Mouse (Mus musculus): Measurements from ENCODE around the gene Tfdp1. TPM values are rescaled to one million over a fixed set of nuclear protein-coding genes. Genes with fewer than 3 reads are reported as not detected.

Gene Tfdp1
- polyA plus RNA-seq (2015; fragmentation: Nextera tagmentation; extraction: Ambion mirVana) = 130 and 151 TPM in 2 replicates

DNA sequence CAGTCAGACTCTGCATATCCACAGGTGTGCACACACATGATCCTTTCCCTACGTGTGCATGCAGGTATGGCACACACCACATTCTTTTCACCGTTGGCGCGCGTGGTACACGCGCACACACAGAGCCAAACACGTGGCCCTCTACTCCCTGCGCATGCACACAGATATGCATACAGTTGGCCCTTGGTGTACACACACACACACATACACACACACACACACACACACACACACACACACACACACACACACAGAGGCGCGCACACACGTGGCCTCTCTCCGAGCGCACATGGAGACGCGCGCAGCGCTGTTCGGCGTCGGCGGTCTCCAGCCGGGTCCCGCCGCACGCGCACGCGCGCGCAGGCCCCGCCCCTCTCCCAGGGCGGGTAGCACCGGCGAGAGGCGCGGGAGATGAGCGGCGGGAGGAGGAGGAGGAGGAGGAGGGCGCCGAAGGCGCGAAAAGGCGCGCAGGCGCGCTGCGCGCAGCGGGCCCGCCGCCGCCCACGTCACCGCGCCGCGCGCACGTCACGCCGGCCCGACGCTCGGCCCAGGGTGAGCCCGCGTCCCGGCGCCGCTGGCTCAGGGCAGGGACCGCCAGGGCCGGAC is at the start of gene Tfdp1:
Tfdp1 (plus strand) TSS at position 497 of the 606 bp plus-strand sequence.
- Histone ChIP-seq H3K4me3 (replicated peaks; ENCODE audit: low read length) (peak within 1 kb of the TSS; percentile 62), H3K36me3 (ENCODE audit: control insufficient read depth, insufficient read depth) (peaks cover 2% of the 10 kb centered on the region; the same call in 1 of the 2 replicates), H3K27ac (ENCODE audit: low read length) (peak within 1 kb of the TSS; percentile 54), H3K27me3 (replicated peaks; ENCODE audit: control insufficient read depth, insufficient read depth, low read length) (no peaks in the 10 kb centered on the region), H3K9me3 (ENCODE audit: control insufficient read depth, low read length) (no peaks in the 10 kb centered on the region), H3K4me1 (replicated peaks; ENCODE audit: control insufficient read depth, insufficient read depth, low read length) (peaks cover 21% of the 10 kb centered on the region), H3K9ac (replicated peaks; ENCODE audit: low read depth, low read length) (peak within 1 kb of the TSS; percentile 89), H3K4me2 (ENCODE audit: low read length) (peak within 1 kb of the TSS; percentile 81)
- 1% methylated on average over 31 of the region's 72 CpGs for WGBS
- ATAC-seq = peak; percentile 94

DNA sequence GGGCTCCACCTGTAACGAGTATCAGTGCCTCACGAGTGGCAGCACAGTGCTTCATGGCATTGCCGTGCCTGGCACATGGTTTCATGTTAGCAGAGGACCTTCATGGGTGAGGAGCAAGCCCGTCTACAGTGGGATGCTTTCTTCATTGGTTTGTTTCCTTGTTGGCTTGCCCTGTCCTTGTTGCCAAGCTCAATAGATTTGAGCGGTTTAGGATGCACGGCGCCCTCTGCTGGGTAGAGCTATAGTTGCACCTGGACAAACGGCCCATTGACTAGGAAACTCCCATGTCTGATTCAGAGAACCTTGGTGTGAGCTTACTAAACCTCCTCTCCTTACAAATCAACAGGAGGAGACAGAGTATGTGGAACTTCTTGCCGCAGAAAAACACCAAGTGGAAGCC is 46.2 kb upstream of the Tfdp1 start:
- H3K4me2 ChIP-seq (ENCODE audit: low read length) = no peak overlapping the region
- no peak overlapping the region for H3K4me3 ChIP-seq (replicated peaks; ENCODE audit: low read length)
- no peaks in the 10 kb centered on the region for H3K27me3 ChIP-seq (replicated peaks; ENCODE audit: control insufficient read depth, insufficient read depth, low read length)
- H3K36me3 ChIP-seq (ENCODE audit: control insufficient read depth, insufficient read depth) = peaks cover 21% of the 10 kb centered on the region
- H3K27ac ChIP-seq (ENCODE audit: low read length) = no peak overlapping the region
- ATAC-seq = no peak
- H3K9me3 ChIP-seq (ENCODE audit: control insufficient read depth, low read length) = no peaks in the 10 kb centered on the region
- peaks cover 10% of the 10 kb centered on the region for H3K4me1 ChIP-seq (replicated peaks; ENCODE audit: control insufficient read depth, insufficient read depth, low read length)
- 26% methylated on average over 9 of the region's 9 CpGs for WGBS
- H3K9ac ChIP-seq (replicated peaks; ENCODE audit: low read depth, low read length) = no peak overlapping the region

DNA sequence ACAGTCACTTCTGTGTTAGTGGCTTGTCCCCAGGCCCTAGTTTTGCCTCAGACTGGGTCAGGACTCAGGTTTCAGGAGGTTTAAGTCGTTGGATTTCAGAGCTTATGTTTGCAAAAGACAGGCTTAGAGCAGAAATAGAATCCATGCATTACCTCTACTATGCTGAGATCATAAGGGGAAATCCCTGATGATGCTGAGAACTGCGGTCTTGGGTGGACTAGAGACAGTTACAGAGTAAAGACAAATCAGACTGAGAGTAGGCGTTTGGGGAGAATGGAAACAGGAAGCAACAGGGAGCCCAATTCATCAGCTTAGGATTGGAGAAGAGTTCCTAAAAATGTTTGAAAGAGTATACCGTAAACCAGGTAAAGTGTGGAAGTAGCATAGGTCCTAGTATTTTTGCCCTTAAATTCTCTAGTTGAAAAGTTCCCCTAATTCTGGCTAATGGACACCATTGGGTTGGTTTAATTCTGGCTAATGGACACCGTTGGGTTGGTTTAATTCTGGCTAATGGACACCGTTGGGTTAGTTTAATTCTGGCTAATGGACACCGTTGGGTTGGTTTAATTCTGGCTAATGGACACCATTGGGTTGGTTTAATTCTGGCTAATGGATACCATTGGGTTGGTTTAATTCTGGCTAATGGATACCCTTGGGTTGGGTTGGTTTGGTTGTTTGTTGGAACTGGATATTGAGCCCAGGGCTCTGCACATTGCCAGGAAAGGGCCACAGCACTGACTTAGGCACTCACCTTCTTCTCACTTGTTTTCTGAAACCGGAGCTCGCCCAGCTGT is 44.7 kb upstream of the Tfdp1 start:
- no peak overlapping the region for H3K4me3 ChIP-seq (replicated peaks; ENCODE audit: low read length)
- peaks cover 5% of the 10 kb centered on the region for H3K4me1 ChIP-seq (replicated peaks; ENCODE audit: control insufficient read depth, insufficient read depth, low read length)
- no peak for ATAC-seq
- WGBS = 96% methylated on average over 9 of the region's 9 CpGs
- H3K36me3 ChIP-seq (ENCODE audit: control insufficient read depth, insufficient read depth) = peaks cover 27% of the 10 kb centered on the region
- no peak overlapping the region for H3K9ac ChIP-seq (replicated peaks; ENCODE audit: low read depth, low read length)
- H3K4me2 ChIP-seq (ENCODE audit: low read length) = no peak overlapping the region
- no peaks in the 10 kb centered on the region for H3K9me3 ChIP-seq (ENCODE audit: control insufficient read depth, low read length)
- no peak overlapping the region for H3K27ac ChIP-seq (ENCODE audit: low read length)
- no peaks in the 10 kb centered on the region for H3K27me3 ChIP-seq (replicated peaks; ENCODE audit: control insufficient read depth, insufficient read depth, low read length)

DNA sequence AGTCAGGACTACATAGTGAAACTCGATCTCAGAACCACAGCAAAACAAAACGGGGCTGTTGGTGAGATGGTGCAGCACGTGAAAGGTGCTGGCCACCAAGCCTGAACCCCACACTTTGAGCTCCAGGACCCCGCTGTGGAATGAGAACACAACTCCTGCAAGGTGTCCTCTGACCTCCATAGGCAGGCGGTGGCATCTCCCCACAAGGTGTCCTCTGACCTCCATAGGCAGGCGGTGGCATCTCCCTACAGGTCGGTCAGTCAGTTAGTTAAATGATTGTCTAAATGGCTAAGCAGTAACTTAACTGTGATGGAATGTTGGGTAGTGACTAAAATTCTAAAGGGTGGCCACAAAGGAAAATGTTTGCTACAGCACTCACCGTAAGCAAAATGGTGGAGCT is 39.0 kb upstream of the Tfdp1 start:
- H3K36me3 ChIP-seq (ENCODE audit: control insufficient read depth, insufficient read depth) = peaks cover 41% of the 10 kb centered on the region
- H3K4me1 ChIP-seq (replicated peaks; ENCODE audit: control insufficient read depth, insufficient read depth, low read length) = no peaks in the 10 kb centered on the region
- H3K9me3 ChIP-seq (ENCODE audit: control insufficient read depth, low read length) = no peaks in the 10 kb centered on the region
- over 99% methylated on average over 8 of the region's 8 CpGs for WGBS
- no peak overlapping the region for H3K4me2 ChIP-seq (ENCODE audit: low read length)
- ATAC-seq = no peak
- no peak overlapping the region for H3K27ac ChIP-seq (ENCODE audit: low read length)
- no peaks in the 10 kb centered on the region for H3K27me3 ChIP-seq (replicated peaks; ENCODE audit: control insufficient read depth, insufficient read depth, low read length)
- H3K4me3 ChIP-seq (replicated peaks; ENCODE audit: low read length) = no peak overlapping the region
- H3K9ac ChIP-seq (replicated peaks; ENCODE audit: low read depth, low read length) = no peak overlapping the region

DNA sequence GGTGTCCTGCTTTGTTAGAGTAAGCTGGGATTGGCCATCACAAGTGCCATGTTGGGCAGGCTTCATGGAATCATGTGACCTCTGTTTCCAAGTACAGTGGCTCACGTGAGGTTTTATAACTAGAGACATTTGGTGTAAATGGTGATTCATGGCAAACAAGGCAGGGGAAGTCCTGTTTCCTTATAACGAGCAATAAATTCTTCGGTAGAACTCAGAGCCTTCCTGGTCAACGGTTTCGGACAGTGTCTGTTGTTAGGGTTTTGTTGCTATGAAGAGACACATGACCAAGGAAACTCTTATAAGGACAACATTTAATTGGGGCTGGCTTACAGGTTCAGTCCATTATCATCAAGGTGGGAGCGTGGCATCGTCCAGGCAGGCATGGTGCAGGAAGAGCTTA is 37.5 kb upstream of the Tfdp1 start:
- Histone ChIP-seq H3K9ac (replicated peaks; ENCODE audit: low read depth, low read length) (no peak overlapping the region), H3K27me3 (replicated peaks; ENCODE audit: control insufficient read depth, insufficient read depth, low read length) (no peaks in the 10 kb centered on the region), H3K9me3 (ENCODE audit: control insufficient read depth, low read length) (no peaks in the 10 kb centered on the region), H3K27ac (ENCODE audit: low read length) (no peak overlapping the region), H3K4me2 (ENCODE audit: low read length) (no peak overlapping the region), H3K4me1 (replicated peaks; ENCODE audit: control insufficient read depth, insufficient read depth, low read length) (no peaks in the 10 kb centered on the region), H3K36me3 (ENCODE audit: control insufficient read depth, insufficient read depth) (peaks cover 41% of the 10 kb centered on the region), H3K4me3 (replicated peaks; ENCODE audit: low read length) (no peak overlapping the region)
- ATAC-seq = no peak
- 93% methylated on average over 7 of the region's 7 CpGs for WGBS

DNA sequence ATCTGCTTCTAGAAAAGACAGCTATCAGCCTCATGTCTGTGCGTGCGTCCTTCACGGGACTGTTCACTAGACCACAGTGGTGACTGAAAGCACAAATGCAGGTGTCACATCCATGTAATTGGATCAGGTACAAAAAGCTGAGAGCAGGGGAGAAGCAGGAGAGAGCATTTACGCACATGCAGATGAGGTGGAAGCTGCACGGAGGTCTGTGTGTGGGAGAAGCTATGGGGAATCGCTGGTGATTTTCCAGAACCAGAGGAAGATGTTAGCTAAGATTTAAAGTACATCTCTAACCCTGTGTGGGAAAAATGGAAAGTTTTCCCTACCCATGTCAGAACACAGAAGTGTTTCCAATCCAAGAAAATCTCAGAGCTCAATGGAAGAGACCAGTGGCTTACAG is 33.1 kb upstream of the Tfdp1 start:
- 94% methylated on average over 6 of the region's 6 CpGs for WGBS
- ATAC-seq = no peak

DNA sequence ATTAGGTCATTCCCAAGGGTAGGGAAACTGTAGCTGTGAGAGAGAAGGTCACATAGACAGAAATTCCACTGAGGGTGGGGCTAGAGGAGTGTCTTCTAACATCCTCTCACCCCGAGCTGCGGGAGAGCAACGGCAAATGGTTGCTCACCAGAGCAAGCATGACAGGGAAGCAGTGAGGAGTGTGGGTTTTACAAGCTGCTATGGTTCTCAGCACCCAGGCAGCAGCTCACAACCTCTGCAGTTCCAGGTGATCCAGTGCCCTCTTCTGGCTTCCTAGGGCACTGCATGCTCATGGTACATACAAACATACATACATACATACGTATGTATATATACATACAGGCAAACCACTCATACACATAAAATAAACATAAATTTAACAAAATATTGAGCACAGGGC is 32.7 kb upstream of the Tfdp1 start:
- WGBS = 98% methylated on average over 4 of the region's 4 CpGs
- ATAC-seq = no peak
- Histone ChIP-seq H3K9me3 (ENCODE audit: control insufficient read depth, low read length) (no peaks in the 10 kb centered on the region), H3K4me2 (ENCODE audit: low read length) (no peak overlapping the region), H3K4me1 (replicated peaks; ENCODE audit: control insufficient read depth, insufficient read depth, low read length) (no peaks in the 10 kb centered on the region), H3K27ac (ENCODE audit: low read length) (no peak overlapping the region), H3K4me3 (replicated peaks; ENCODE audit: low read length) (no peak overlapping the region), H3K27me3 (replicated peaks; ENCODE audit: control insufficient read depth, insufficient read depth, low read length) (no peaks in the 10 kb centered on the region), H3K36me3 (ENCODE audit: control insufficient read depth, insufficient read depth) (peaks cover 19% of the 10 kb centered on the region), H3K9ac (replicated peaks; ENCODE audit: low read depth, low read length) (no peak overlapping the region)

More for the DNA sequence above, 33.1 kb upstream of the Tfdp1 start:
- Histone ChIP-seq H3K27me3 (replicated peaks; ENCODE audit: control insufficient read depth, insufficient read depth, low read length) (no peaks in the 10 kb centered on the region), H3K4me1 (replicated peaks; ENCODE audit: control insufficient read depth, insufficient read depth, low read length) (no peaks in the 10 kb centered on the region), H3K4me3 (replicated peaks; ENCODE audit: low read length) (no peak overlapping the region), H3K9ac (replicated peaks; ENCODE audit: low read depth, low read length) (no peak overlapping the region), H3K36me3 (ENCODE audit: control insufficient read depth, insufficient read depth) (peaks cover 20% of the 10 kb centered on the region), H3K4me2 (ENCODE audit: low read length) (no peak overlapping the region), H3K9me3 (ENCODE audit: control insufficient read depth, low read length) (no peaks in the 10 kb centered on the region), H3K27ac (ENCODE audit: low read length) (no peak overlapping the region)

DNA sequence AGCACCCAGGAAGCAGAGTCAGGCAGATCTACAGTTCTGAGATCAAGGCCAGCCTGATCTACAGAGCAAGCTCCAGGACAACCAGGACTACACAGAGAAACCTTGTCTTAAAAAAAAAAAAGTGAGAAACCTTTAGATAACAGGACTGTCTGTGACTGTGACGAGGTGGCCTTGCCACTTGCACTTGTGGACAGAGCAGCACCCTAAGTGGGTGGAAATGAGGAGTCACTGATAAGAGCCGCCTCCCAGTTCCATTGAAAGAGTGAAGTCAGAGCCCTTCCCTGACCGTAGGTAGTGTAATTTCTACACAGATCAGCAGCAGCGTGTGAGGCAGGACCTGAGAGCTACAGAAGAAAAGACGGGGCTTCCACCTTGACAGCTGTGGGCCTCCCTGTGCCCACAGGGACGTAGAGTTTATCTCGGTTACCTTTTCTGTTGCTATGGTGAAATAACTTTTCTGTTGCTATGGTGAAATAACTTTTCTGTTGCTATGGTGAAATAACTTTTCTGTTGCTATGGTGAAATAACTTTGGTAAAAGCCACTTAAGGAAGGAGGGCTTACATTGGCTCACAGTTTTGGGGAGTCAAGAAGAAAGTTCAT is 32.1 kb upstream of the Tfdp1 start:
- H3K9me3 ChIP-seq (ENCODE audit: control insufficient read depth, low read length) = no peaks in the 10 kb centered on the region
- no peaks in the 10 kb centered on the region for H3K4me1 ChIP-seq (replicated peaks; ENCODE audit: control insufficient read depth, insufficient read depth, low read length)
- no peak overlapping the region for H3K9ac ChIP-seq (replicated peaks; ENCODE audit: low read depth, low read length)
- no peak overlapping the region for H3K4me3 ChIP-seq (replicated peaks; ENCODE audit: low read length)
- 81% methylated on average over 7 of the region's 7 CpGs for WGBS
- H3K27me3 ChIP-seq (replicated peaks; ENCODE audit: control insufficient read depth, insufficient read depth, low read length) = no peaks in the 10 kb centered on the region
- H3K27ac ChIP-seq (ENCODE audit: low read length) = no peak overlapping the region
- no peak for ATAC-seq
- H3K4me2 ChIP-seq (ENCODE audit: low read length) = no peak overlapping the region
- H3K36me3 ChIP-seq (ENCODE audit: control insufficient read depth, insufficient read depth) = peaks cover 19% of the 10 kb centered on the region

DNA sequence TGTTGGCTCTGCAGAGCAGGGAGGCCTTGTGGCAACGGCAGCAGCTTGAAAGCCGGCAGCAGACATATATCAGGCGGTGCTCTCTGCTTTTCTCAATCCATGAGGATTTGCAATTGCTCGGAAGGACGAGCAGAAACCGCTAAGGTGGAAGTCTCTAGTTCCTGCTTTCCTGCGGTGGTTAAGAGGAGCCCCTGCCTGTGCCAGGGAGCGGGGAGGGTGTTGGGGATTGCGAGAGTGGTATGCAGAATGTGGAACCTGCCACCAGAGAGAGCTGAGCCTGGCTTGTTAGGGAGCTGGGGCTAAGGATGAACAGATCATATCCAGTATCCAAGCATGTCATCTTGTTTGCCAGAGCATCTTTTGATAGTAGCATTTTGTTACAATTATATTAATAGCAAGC is 31.6 kb upstream of the Tfdp1 start:
- Histone ChIP-seq H3K4me3 (replicated peaks; ENCODE audit: low read length) (no peak overlapping the region), H3K27ac (ENCODE audit: low read length) (no peak overlapping the region), H3K9me3 (ENCODE audit: control insufficient read depth, low read length) (no peaks in the 10 kb centered on the region), H3K4me1 (replicated peaks; ENCODE audit: control insufficient read depth, insufficient read depth, low read length) (no peaks in the 10 kb centered on the region), H3K27me3 (replicated peaks; ENCODE audit: control insufficient read depth, insufficient read depth, low read length) (no peaks in the 10 kb centered on the region), H3K4me2 (ENCODE audit: low read length) (no peak overlapping the region), H3K36me3 (ENCODE audit: control insufficient read depth, insufficient read depth) (peaks cover 20% of the 10 kb centered on the region), H3K9ac (replicated peaks; ENCODE audit: low read depth, low read length) (no peak overlapping the region)
- ATAC-seq = no peak
- 84% methylated on average over 9 of the region's 9 CpGs for WGBS

Data from forebrain, embryonic 16.5 days (tissue).